In genomic region chr6:114719100-114719499, GRCm38 (mm10) we compare ENCODE assay signal across 11 mouse cellular contexts.
A peak's percentile ranks its signal among the peaks of the same experiment; 100 is the strongest.
DNase-seq lines count a peak whose midpoint lies in the region; ATAC-seq and TF ChIP-seq lines count a peak whose summit lies in the region.
"Had no signal": no experiment of that assay in that cellular context is flagged by ENCODE, and none has a peak within 500 bp of the region (broad histone marks: within the 10 kb centered on the region; RNA-seq: fewer than 3 reads in every experiment).

No protein-coding gene starts in this region.

- H3K4me1 ChIP-seq in heart, embryonic 13.5 days = peaks cover 43% of the 10 kb centered on the region
- peaks cover 11% of the 10 kb centered on the region for H3K4me1 ChIP-seq in heart, adult 2 months (ENCODE audit: control insufficient read depth, insufficient read depth, low read length)
- H3K4me1 ChIP-seq in limb, embryonic 12.5 days (replicated peaks) = peaks cover 32% of the 10 kb centered on the region
- peaks cover 36% of the 10 kb centered on the region for H3K4me1 ChIP-seq in limb, embryonic 10.5 days
- H3K4me1 ChIP-seq in cortical plate, adult 2 months (ENCODE audit: control insufficient read depth, insufficient read depth, low read length) = peaks cover 7% of the 10 kb centered on the region; the same call in 1 of the 2 replicates

- no peak overlapping the region for H3K9ac ChIP-seq in heart, embryonic 13.5 days
- no peak overlapping the region for H3K9ac ChIP-seq in heart, adult 2 months (ENCODE audit: low read depth, low read length)
- no peak overlapping the region for H3K9ac ChIP-seq in limb, embryonic 12.5 days (replicated peaks)
- H3K9ac ChIP-seq: stomach, embryonic 15.5 days had no signal

- H3K9me3 ChIP-seq in heart, embryonic 13.5 days = no peaks in the 10 kb centered on the region
- H3K9me3 ChIP-seq in limb, embryonic 12.5 days = no peaks in the 10 kb centered on the region
- H3K9me3 ChIP-seq in limb, embryonic 10.5 days (replicated peaks) = no peaks in the 10 kb centered on the region
- H3K9me3 ChIP-seq: stomach, embryonic 15.5 days had no signal

- TF ChIP-seq CTCF in heart, adult 2 months (IDR thresholded peaks at IDR 0.05) = no peak
- TF ChIP-seq CTCF in cortical plate, adult 2 months (IDR thresholded peaks at IDR 0.05; ENCODE audit: extremely low read depth, insufficient read depth, low read length) = no peak

- DNase-seq in heart, adult 2 months = no peak
- DNase-seq in limb, embryonic 10.5 days (ENCODE audit: low spot score) = no peak
- peak; percentile 34 to 63 for DNase-seq in left cerebral cortex, postnatal 14 days (ENCODE audit: low spot score in 2 of 2)
- DNase-seq in gastrocnemius, postnatal 14 days = no peak
- DNase-seq: lung, postnatal 36 days; right cerebral cortex, postnatal 14 days had no signal

- H3K27ac ChIP-seq in heart, embryonic 13.5 days (replicated peaks) = peak overlapping the region; percentile 53
- H3K27ac ChIP-seq in heart, adult 2 months = no peak overlapping the region
- H3K27ac ChIP-seq in limb, embryonic 12.5 days = peak overlapping the region; percentile 8; the same call in 1 of the 2 replicates
- no peak overlapping the region for H3K27ac ChIP-seq in limb, embryonic 10.5 days
- H3K27ac ChIP-seq in cortical plate, adult 2 months (ENCODE audit: insufficient read depth, low read length) = peak overlapping the region; percentile 4; the same call in 1 of the 2 replicates
- H3K27ac ChIP-seq: stomach, embryonic 15.5 days had no signal

- no peak for TF ChIP-seq POLR2A in heart, adult 2 months (IDR thresholded peaks at IDR 0.05; ENCODE audit: insufficient read depth, low read depth, low read length)
- no peak for TF ChIP-seq POLR2A in cortical plate, adult 2 months (IDR thresholded peaks at IDR 0.05; ENCODE audit: extremely low read depth, insufficient read depth, low read length)

- no peaks in the 10 kb centered on the region for H3K79me2 ChIP-seq in heart, adult 2 months (replicated peaks; ENCODE audit: control insufficient read depth, insufficient read depth, low read length)

- ATAC-seq in heart, embryonic 13.5 days (ENCODE audit: extremely low read depth, insufficient number of reproducible peaks, low FRiP score, low TSS enrichment) = no peak
- ATAC-seq in limb, embryonic 12.5 days (ENCODE audit: insufficient number of reproducible peaks, insufficient read depth, low FRiP score, low TSS enrichment, low read depth) = no peak
- ATAC-seq: CD4-positive, CD25-positive, alpha-beta regulatory T cell, adult 4 months had no signal

- H3K36me3 ChIP-seq in heart, embryonic 13.5 days = 0 out of 2 replicates have a peak, but pooled peaks cover 3% of the 10 kb centered on the region
- H3K36me3 ChIP-seq in heart, adult 2 months (ENCODE audit: control insufficient read depth, insufficient read depth, low read length) = no peaks in the 10 kb centered on the region
- H3K36me3 ChIP-seq in limb, embryonic 12.5 days = no peaks in the 10 kb centered on the region
- H3K36me3 ChIP-seq in limb, embryonic 10.5 days = no peaks in the 10 kb centered on the region
- H3K36me3 ChIP-seq: stomach, embryonic 15.5 days had no signal

- no peaks in the 10 kb centered on the region; the same call in 1 of the 2 replicates for H3K27me3 ChIP-seq in heart, embryonic 13.5 days (replicated peaks)
- H3K27me3 ChIP-seq in heart, adult 2 months (ENCODE audit: control insufficient read depth, insufficient read depth, low read length) = no peaks in the 10 kb centered on the region
- no peaks in the 10 kb centered on the region for H3K27me3 ChIP-seq in limb, embryonic 12.5 days
- H3K27me3 ChIP-seq in limb, embryonic 10.5 days (ENCODE audit: low read depth, poor library complexity, severe bottlenecking) = no peaks in the 10 kb centered on the region
- H3K27me3 ChIP-seq: stomach, embryonic 15.5 days had no signal

- WGBS in heart, embryonic 13.5 days = 28% methylated on average over 5 of the region's 5 CpGs
- WGBS in heart, adult 2 months = 42% methylated on average over 5 of the region's 5 CpGs
- 70% methylated on average over 5 of the region's 5 CpGs for WGBS in limb, embryonic 12.5 days
- 79% methylated on average over 5 of the region's 5 CpGs for WGBS in limb, embryonic 10.5 days

- H3K4me3 ChIP-seq in heart, embryonic 13.5 days = no peak overlapping the region
- no peak overlapping the region for H3K4me3 ChIP-seq in heart, adult 2 months
- H3K4me3 ChIP-seq in limb, embryonic 12.5 days (replicated peaks) = no peak overlapping the region
- H3K4me3 ChIP-seq in limb, embryonic 10.5 days = no peak overlapping the region
- H3K4me3 ChIP-seq in cortical plate, adult 2 months (ENCODE audit: insufficient read depth, low read length) = no peak overlapping the region
- H3K4me3 ChIP-seq: stomach, embryonic 15.5 days had no signal

- intact Hi-C loops in heart, adult 2 months (cut with DNase I) = no loop called here
- intact Hi-C loops in left cerebral cortex, postnatal 14 days (cut with DNase I) = no loop called here
- intact Hi-C loops in gastrocnemius, postnatal 14 days (cut with DNase I; ENCODE audit: low total_unique reads) = loop anchor here (10.0 kb wide), 1 partner anchor 286 kb away; no protein-coding TSS in a partner anchor

- H3K4me2 ChIP-seq in heart, embryonic 13.5 days = no peak overlapping the region
- no peak overlapping the region for H3K4me2 ChIP-seq in limb, embryonic 12.5 days
- H3K4me2 ChIP-seq: stomach, embryonic 15.5 days had no signal

- no peak for TF ChIP-seq EP300 in heart, adult 2 months (IDR thresholded peaks at IDR 0.05; ENCODE audit: insufficient read depth, low read depth, low read length)

Comparison
In these comparisons a context has a peak if more than half of its experiments do, and no peak if none do; other contexts are left out.
1. H3K27ac ChIP-seq: peak in heart, embryonic 13.5 days (single experiment), limb, embryonic 12.5 days (single experiment) and cortical plate, adult 2 months (single experiment); none in heart, adult 2 months (single experiment) and limb, embryonic 10.5 days (single experiment).
2. DNase-seq: peak in left cerebral cortex, postnatal 14 days (2 of 2); none in heart, adult 2 months (0 of 2), limb, embryonic 10.5 days (single experiment) and gastrocnemius, postnatal 14 days (single experiment).